ENCODE assay signal across 32 mouse cellular contexts in the genomic region with DNA sequence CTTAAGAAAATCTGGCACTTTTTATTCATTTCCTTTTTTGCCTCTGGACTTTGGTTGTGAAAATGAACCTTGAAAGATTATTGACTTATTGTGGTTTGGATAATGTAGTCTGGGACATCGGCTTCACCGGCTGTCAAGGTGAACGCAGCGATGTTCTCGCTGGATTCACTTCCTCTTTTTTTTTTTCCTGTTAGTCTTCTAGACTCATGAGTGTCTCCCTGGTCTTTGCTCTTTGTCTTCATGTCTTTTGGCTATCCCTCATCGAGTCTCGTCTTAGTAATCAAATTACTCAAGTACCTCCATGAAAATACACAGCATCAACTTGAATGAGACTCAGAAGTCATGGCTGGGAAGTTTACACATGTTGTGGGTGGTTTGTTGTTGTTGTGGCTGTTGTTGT. TPM values are rescaled to one million over a fixed set of nuclear protein-coding genes. Genes with fewer than 3 reads are reported as not detected.
DNase-seq lines count a peak whose midpoint lies in the region; ATAC-seq and TF ChIP-seq lines count a peak whose summit lies in the region.
"Had no signal": no experiment of that assay in that cellular context is flagged by ENCODE, and none has a peak within 500 bp of the region (broad histone marks: within the 10 kb centered on the region; RNA-seq: fewer than 3 reads in every experiment).

No protein-coding gene starts in this region.

- dilution Hi-C loops in CH12.LX (cut with MboI; ENCODE audit: extremely low pct_ligation_motif_present, extremely low pct_unique_long_range_greater_than_20kb, low sequenced_read_pairs): no loop called here

- peak; percentile 60 for ATAC-seq in granulocyte monocyte progenitor cell, adult 5-6 weeks (replicated peaks; ENCODE audit: poor library complexity, severe bottlenecking)
- ATAC-seq in neutrophil, adult 5-6 weeks (ENCODE audit: extremely low read depth, insufficient number of reproducible peaks, low FRiP score, poor library complexity, severe bottlenecking): peak; percentile 66
- no peak for ATAC-seq in forebrain, embryonic 11.5 days (replicated peaks; ENCODE audit: low FRiP score)
- ATAC-seq: forebrain, embryonic 15.5 days; intestine, embryonic 16.5 days; midbrain, embryonic 13.5 days; Patski had no signal

- WGBS in forebrain, embryonic 11.5 days: 97% methylated on average over 7 of the region's 7 CpGs

- no peaks in the 10 kb centered on the region for H3K27me3 ChIP-seq in CH12.LX (replicated peaks)
- H3K27me3 ChIP-seq in forebrain, embryonic 11.5 days (ENCODE audit: control insufficient read depth, insufficient read depth, low read length): no peaks in the 10 kb centered on the region
- H3K27me3 ChIP-seq: forebrain, embryonic 15.5 days; heart, embryonic 15.5 days; hindbrain, embryonic 13.5 days; midbrain, embryonic 13.5 days; neural tube, embryonic 13.5 days; stomach, embryonic 15.5 days had no signal

- peak overlapping the region; percentile 97 for H3K4me2 ChIP-seq in CH12.LX (ENCODE audit: insufficient read depth, low read depth, poor library complexity, severe bottlenecking)
- no peak overlapping the region for H3K4me2 ChIP-seq in forebrain, embryonic 11.5 days (ENCODE audit: low read depth, low read length, severe bottlenecking)
- H3K4me2 ChIP-seq: forebrain, embryonic 15.5 days; heart, embryonic 15.5 days; hindbrain, embryonic 13.5 days; midbrain, embryonic 13.5 days; neural tube, embryonic 13.5 days; stomach, embryonic 15.5 days had no signal

- TF ChIP-seq CTCF in CH12.LX (conservative IDR thresholded peaks at IDR 0.05 in 1 of 2, IDR thresholded peaks at IDR 0.05 in 1 of 2; ENCODE audit: low read depth in 2 of 2, low read length in 2 of 2): no peak

- H3K36me3 ChIP-seq in CH12.LX (replicated peaks in 1 of 2; ENCODE audit: control insufficient read depth in 1 of 2, insufficient read depth in 1 of 2, low read length in 1 of 2): no peaks in the 10 kb centered on the region
- H3K36me3 ChIP-seq in forebrain, embryonic 11.5 days (ENCODE audit: control insufficient read depth, insufficient read depth, low read length): no peaks in the 10 kb centered on the region
- H3K36me3 ChIP-seq: forebrain, embryonic 15.5 days; heart, embryonic 10.5 days; heart, embryonic 15.5 days; hindbrain, embryonic 13.5 days; midbrain, embryonic 13.5 days; neural tube, embryonic 13.5 days; stomach, embryonic 15.5 days had no signal

- peaks cover 29% of the 10 kb centered on the region for H3K79me2 ChIP-seq in CH12.LX (replicated peaks; ENCODE audit: control insufficient read depth, extremely low read depth, insufficient read depth, poor library complexity, severe bottlenecking)

- no peaks in the 10 kb centered on the region for H3K9me3 ChIP-seq in CH12.LX (replicated peaks; ENCODE audit: low read length)
- H3K9me3 ChIP-seq in forebrain, embryonic 11.5 days (ENCODE audit: control insufficient read depth, low read length): no peaks in the 10 kb centered on the region
- H3K9me3 ChIP-seq: forebrain, embryonic 15.5 days; heart, embryonic 10.5 days; heart, embryonic 15.5 days; hindbrain, embryonic 13.5 days; midbrain, embryonic 13.5 days; neural tube, embryonic 13.5 days; stomach, embryonic 15.5 days had no signal

- DNase-seq in lung, postnatal 36 days: peak; percentile 21
- DNase-seq in lung, postnatal 10 days: no peak
- peak; percentile 78 for DNase-seq in CH12.LX (ENCODE audit: extremely low read depth)
- DNase-seq in forebrain, embryonic 11.5 days (ENCODE audit: low spot score): no peak
- no peak for DNase-seq in right cerebral cortex, postnatal 36 days (ENCODE audit: low spot score in 2 of 2)
- no peak for DNase-seq in layer of hippocampus, postnatal 25 days (ENCODE audit: extremely low spot score in 1 of 2, low spot score in 1 of 2)
- DNase-seq: adrenal gland, postnatal 14 days; cerebellum, adult 2 months; cerebellum, postnatal 14 days; heart, postnatal 36 days; kidney, adult 8-10 months; kidney, postnatal 4 days; layer of hippocampus, postnatal 36 days; left cerebral cortex, postnatal 4 days; lung, adult 2 months; lung, postnatal 14 days; retina, postnatal 1 day; right cerebral cortex, postnatal 14 days; thymus, postnatal 14 days had no signal

- TF ChIP-seq POLR2A in CH12.LX (IDR thresholded peaks at IDR 0.05; ENCODE audit: low read depth, low read length): no peak; the same call in 1 of the 2 replicates

- in situ Hi-C loops in CH12.LX (cut with MboI; ENCODE audit: low pct_ligation_motif_present, low pct_unique_long_range_greater_than_20kb, low sequenced_read_pairs): no loop called here

- peak overlapping the region; percentile 81 for H3K27ac ChIP-seq in CH12.LX (ENCODE audit: insufficient read depth, low read depth)
- H3K27ac ChIP-seq in forebrain, embryonic 11.5 days (ENCODE audit: low read depth, low read length): no peak overlapping the region
- H3K27ac ChIP-seq: forebrain, embryonic 15.5 days; heart, embryonic 10.5 days; heart, embryonic 15.5 days; hindbrain, embryonic 13.5 days; kidney, postnatal 0 days; liver, embryonic 14.5 days; midbrain, embryonic 13.5 days; neural tube, embryonic 13.5 days; stomach, embryonic 15.5 days had no signal

- H3K4me1 ChIP-seq in CH12.LX (ENCODE audit: control insufficient read depth in 1 of 2, insufficient read depth in 2 of 2): peaks cover 7 to 55% of the 10 kb centered on the region in 2 experiments
- no peaks in the 10 kb centered on the region for H3K4me1 ChIP-seq in forebrain, embryonic 11.5 days (replicated peaks; ENCODE audit: control insufficient read depth, insufficient read depth, low read length)
- H3K4me1 ChIP-seq: forebrain, embryonic 15.5 days; heart, embryonic 15.5 days; hindbrain, embryonic 13.5 days; midbrain, embryonic 13.5 days; neural tube, embryonic 13.5 days; stomach, embryonic 15.5 days had no signal

- peak overlapping the region; percentile 66 for H3K9ac ChIP-seq in CH12.LX (ENCODE audit: insufficient read depth, low read depth)
- no peak overlapping the region for H3K9ac ChIP-seq in forebrain, embryonic 11.5 days (ENCODE audit: low read length)
- H3K9ac ChIP-seq: forebrain, embryonic 15.5 days; heart, embryonic 15.5 days; hindbrain, embryonic 13.5 days; liver, embryonic 14.5 days; midbrain, embryonic 13.5 days; neural tube, embryonic 13.5 days; stomach, embryonic 15.5 days had no signal

- TF ChIP-seq EP300 in CH12.LX (IDR thresholded peaks at IDR 0.05; ENCODE audit: low read length): peak; percentile 97

- peak overlapping the region in 2 of 3 experiments; percentile 30 to 41 for H3K4me3 ChIP-seq in CH12.LX (replicated peaks in 1 of 3; ENCODE audit: low read depth in 2 of 3, low read length in 2 of 3, poor library complexity in 1 of 3)
- no peak overlapping the region for H3K4me3 ChIP-seq in forebrain, embryonic 11.5 days (ENCODE audit: low read depth, low read length)
- H3K4me3 ChIP-seq: forebrain, embryonic 15.5 days; heart, embryonic 10.5 days; heart, embryonic 15.5 days; hindbrain, embryonic 13.5 days; midbrain, embryonic 13.5 days; neural tube, embryonic 13.5 days; stomach, embryonic 15.5 days had no signal

- TF ChIP-seq RAD21 in CH12.LX (IDR thresholded peaks at IDR 0.05; ENCODE audit: low read depth, low read length): no peak

TF ChIP-seq in CH12.LX, 34 proteins besides CTCF, POLR2A, EP300 and RAD21 (continues in another document):
- TF ChIP-seq MAFK (IDR thresholded peaks at IDR 0.05; ENCODE audit: insufficient replicate concordance, low read length) (no peak), MYC (IDR thresholded peaks at IDR 0.05; ENCODE audit: low read depth, low read length) (0 out of 2 replicates have a peak, but pooled peaks have one; percentile 53), BHLHE40 (IDR thresholded peaks at IDR 0.05; ENCODE audit: low read depth, low read length) (peak; percentile 73), USF1 (IDR thresholded peaks at IDR 0.05; ENCODE audit: low read depth, low read length) (no peak), UBTF (IDR thresholded peaks at IDR 0.05; ENCODE audit: low read depth, low read length) (peak; percentile 67; the same call in 1 of the 2 replicates), IRF4 (IDR thresholded peaks at IDR 0.05; ENCODE audit: low read depth, low read length) (peak; percentile 95), TBP (conservative IDR thresholded peaks at IDR 0.05; ENCODE audit: low read depth, low read length) (peak; percentile 57; the same call in 1 of the 2 replicates), RCOR1 (conservative IDR thresholded peaks at IDR 0.05; ENCODE audit: low read depth, low read length) (peak; percentile 87), MEF2A (IDR thresholded peaks at IDR 0.05; ENCODE audit: borderline replicate concordance, low read depth, low read length) (peak; percentile 82), SIN3A (IDR thresholded peaks at IDR 0.05; ENCODE audit: low read length) (peak; percentile 64; the same call in 1 of the 2 replicates), KAT2A (IDR thresholded peaks at IDR 0.05; ENCODE audit: insufficient replicate concordance, low read length) (no peak), TCF12 (IDR thresholded peaks at IDR 0.05; ENCODE audit: low read depth, low read length) (peak; percentile 55; the same call in 1 of the 2 replicates), NELFE (IDR thresholded peaks at IDR 0.05; ENCODE audit: low read depth, low read length) (no peak), HCFC1 (IDR thresholded peaks at IDR 0.05; ENCODE audit: low read depth, low read length) (no peak), ZMIZ1 (IDR thresholded peaks at IDR 0.05; ENCODE audit: low read depth, low read length) (no peak), ELF1 (IDR thresholded peaks at IDR 0.05; ENCODE audit: low read depth, low read length) (peak; percentile 31; the same call in 1 of the 2 replicates), ZNF384 (IDR thresholded peaks at IDR 0.05; ENCODE audit: low read depth, low read length) (peak; percentile 97), PAX5 (IDR thresholded peaks at IDR 0.05; ENCODE audit: low read length) (no peak), ETS1 (conservative IDR thresholded peaks at IDR 0.05; ENCODE audit: low read depth, low read length) (peak; percentile 68), ZKSCAN1 (IDR thresholded peaks at IDR 0.05; ENCODE audit: borderline replicate concordance, low read depth, low read length) (no peak), GABPA (IDR thresholded peaks at IDR 0.05; ENCODE audit: insufficient replicate concordance, low read depth, low read length) (no peak), MAX (IDR thresholded peaks at IDR 0.05; ENCODE audit: low read length) (no peak), JUND (conservative IDR thresholded peaks at IDR 0.05; ENCODE audit: low read depth, low read length) (peak; percentile 74; the same call in 1 of the 2 replicates)

RNA-seq across cellular contexts. Expression of gene Alcam, which starts 36.7 kb away (rescaled TPM):
- total RNA-seq in CH12.LX (2012; rRNA removed) (56.7 and 70.6 TPM in 2 replicates), CH12.LX (2014; rRNA removed) (26.3 and 31.5 TPM in 2 replicates)
- polyA plus RNA-seq in CH12.LX (2012; ENCODE audit: insufficient read length, low read depth): 51.3 and 54.6 TPM in 2 replicates
- total RNA-seq in granulocyte monocyte progenitor cell, adult 5-6 weeks (2014; fragmentation: Nextera tagmentation): 10.9 and 28.9 TPM in 2 replicates
- total RNA-seq in granulocyte monocyte progenitor cell, adult 5-6 weeks (2017): 45.0 and 45.8 TPM in 2 replicates
- total RNA-seq in neutrophil, adult 5-6 weeks (2017): 121 and 136 TPM in 2 replicates
- 52.5 and 66.3 TPM in 2 replicates for polyA plus RNA-seq in forebrain, embryonic 11.5 days (2014; fragmentation: Nextera tagmentation; extraction: Ambion mirVana)
- 100 to 1,000 TPM; 107 to 113 TPM for total RNA-seq in layer of hippocampus, postnatal 25 days (2021)

Comparison
In these comparisons a context has a peak if more than half of its experiments do, and no peak if none do; other contexts are left out.
1. DNase-seq: peak in lung, postnatal 36 days (single experiment) and CH12.LX (single experiment); none in lung, postnatal 10 days (single experiment), forebrain, embryonic 11.5 days (single experiment), right cerebral cortex, postnatal 36 days (0 of 2) and layer of hippocampus, postnatal 25 days (0 of 2).